Mouse (Mus musculus): Measurements from ENCODE around the gene Car5a. TPM values are rescaled to one million over a fixed set of nuclear protein-coding genes. Genes with fewer than 3 reads are reported as not detected.

The Car5a gene
- polyA plus RNA-seq, 1 experiment = not detected

DNA sequence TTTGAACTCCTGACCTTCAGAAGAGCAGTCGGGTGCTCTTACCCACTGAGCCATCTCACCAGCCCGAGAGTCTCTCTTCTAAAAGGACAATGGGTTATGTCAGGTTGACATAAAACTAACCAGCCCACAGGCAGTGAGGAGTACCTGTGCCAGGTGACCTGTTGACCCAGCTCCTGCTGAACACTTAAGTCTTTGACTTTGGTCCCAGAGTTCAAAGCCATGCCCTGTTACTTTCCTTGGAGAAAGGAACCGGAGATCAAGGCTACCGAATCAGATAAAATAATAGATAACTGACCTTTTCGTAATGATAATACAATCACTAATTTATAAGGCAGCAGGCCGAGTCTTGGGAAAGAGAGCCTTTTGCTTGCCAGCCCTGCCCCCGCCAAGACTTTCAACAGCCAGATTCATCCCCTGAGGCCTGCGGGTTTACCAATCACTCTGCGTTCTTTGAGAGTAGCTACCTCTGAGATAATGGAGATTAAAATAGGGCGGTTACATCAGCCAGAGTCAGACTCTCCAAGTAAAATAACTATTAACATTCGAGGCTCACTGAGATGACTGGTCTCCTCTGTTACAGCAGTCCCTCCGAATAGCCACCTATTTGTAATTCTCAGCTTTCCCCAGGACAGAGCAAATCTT, 12.6 kb downstream of the Car5a start:
- no peak for DNase-seq
- 93% methylated on average over 12 of the region's 12 CpGs for WGBS
- Histone ChIP-seq H3K4me3 (ENCODE audit: control insufficient read depth, insufficient read depth, low read length) (no peak overlapping the region), H3K27me3 (ENCODE audit: control insufficient read depth, insufficient read depth, low read length) (no peaks in the 10 kb centered on the region), H3K4me1 (replicated peaks; ENCODE audit: control insufficient read depth, insufficient read depth, low read length) (no peaks in the 10 kb centered on the region; the same call in 1 of the 2 replicates), H3K27ac (ENCODE audit: control insufficient read depth, insufficient read depth, low read length) (0 out of 2 replicates have a peak overlapping the region, but pooled peaks have one; percentile 26), H3K36me3 (ENCODE audit: control insufficient read depth, insufficient read depth, low read length) (no peaks in the 10 kb centered on the region)
- TF ChIP-seq CTCF (IDR thresholded peaks at IDR 0.05; ENCODE audit: borderline replicate concordance, control insufficient read depth, extremely low read depth, insufficient read depth, low read length, poor library complexity) (no peak), POLR2A (IDR thresholded peaks at IDR 0.05; ENCODE audit: control insufficient read depth, extremely low read depth, insufficient read depth, low read length, poor library complexity) (no peak)

DNA sequence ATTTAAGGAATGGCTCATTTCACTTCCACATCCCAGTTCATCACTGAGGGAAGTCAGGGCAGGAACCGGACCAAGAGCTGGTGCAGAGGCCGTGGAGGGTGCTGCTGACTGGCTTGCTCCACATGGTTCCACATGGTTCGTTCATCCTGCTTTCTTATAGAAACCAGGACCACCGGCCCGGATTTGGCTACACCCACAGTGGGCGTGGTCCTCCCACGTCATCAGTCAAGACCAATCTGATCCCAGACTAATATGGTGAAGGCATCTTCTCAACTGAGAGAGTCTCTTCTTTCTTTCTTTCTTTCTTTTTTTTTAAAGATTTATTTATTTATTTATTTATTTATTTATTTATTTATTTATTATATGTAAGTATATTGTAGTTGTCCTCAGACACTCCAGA, 13.1 kb downstream of the Car5a start:
- 88% methylated on average over 7 of the region's 7 CpGs for WGBS
- DNase-seq = no peak
- no peaks in the 10 kb centered on the region; the same call in 1 of the 2 replicates for H3K4me1 ChIP-seq (replicated peaks; ENCODE audit: control insufficient read depth, insufficient read depth, low read length)

GRCm38 (mm10) chr8:121930047-121930446, 14.7 kb downstream of the Car5a start:
- no peaks in the 10 kb centered on the region for H3K27me3 ChIP-seq (ENCODE audit: control insufficient read depth, insufficient read depth, low read length)
- no peaks in the 10 kb centered on the region for H3K36me3 ChIP-seq (ENCODE audit: control insufficient read depth, insufficient read depth, low read length)
- no peaks in the 10 kb centered on the region; the same call in 1 of the 2 replicates for H3K4me1 ChIP-seq (replicated peaks; ENCODE audit: control insufficient read depth, insufficient read depth, low read length)
- TF ChIP-seq POLR2A (IDR thresholded peaks at IDR 0.05; ENCODE audit: control insufficient read depth, extremely low read depth, insufficient read depth, low read length, poor library complexity) (no peak), CTCF (IDR thresholded peaks at IDR 0.05; ENCODE audit: borderline replicate concordance, control insufficient read depth, extremely low read depth, insufficient read depth, low read length, poor library complexity) (no peak)
- 85% methylated on average over 4 of the region's 4 CpGs for WGBS
- DNase-seq = no peak
- H3K27ac ChIP-seq (ENCODE audit: control insufficient read depth, insufficient read depth, low read length) = no peak overlapping the region
- H3K4me3 ChIP-seq (ENCODE audit: control insufficient read depth, insufficient read depth, low read length) = no peak overlapping the region

More for the DNA sequence above, 13.1 kb downstream of the Car5a start:
- Histone ChIP-seq H3K27me3 (ENCODE audit: control insufficient read depth, insufficient read depth, low read length) (no peaks in the 10 kb centered on the region), H3K4me3 (ENCODE audit: control insufficient read depth, insufficient read depth, low read length) (no peak overlapping the region), H3K27ac (ENCODE audit: control insufficient read depth, insufficient read depth, low read length) (no peak overlapping the region), H3K36me3 (ENCODE audit: control insufficient read depth, insufficient read depth, low read length) (no peaks in the 10 kb centered on the region)
- TF ChIP-seq POLR2A (IDR thresholded peaks at IDR 0.05; ENCODE audit: control insufficient read depth, extremely low read depth, insufficient read depth, low read length, poor library complexity) = no peak
- TF ChIP-seq CTCF (IDR thresholded peaks at IDR 0.05; ENCODE audit: borderline replicate concordance, control insufficient read depth, extremely low read depth, insufficient read depth, low read length, poor library complexity) = no peak

- Histone ChIP-seq H3K4me3 (ENCODE audit: control insufficient read depth, insufficient read depth, low read length) (no peak overlapping the region), H3K4me1 (replicated peaks; ENCODE audit: control insufficient read depth, insufficient read depth, low read length) (no peaks in the 10 kb centered on the region; the same call in 1 of the 2 replicates), H3K27me3 (ENCODE audit: control insufficient read depth, insufficient read depth, low read length) (no peaks in the 10 kb centered on the region), H3K27ac (ENCODE audit: control insufficient read depth, insufficient read depth, low read length) (no peak overlapping the region), H3K36me3 (ENCODE audit: control insufficient read depth, insufficient read depth, low read length) (no peaks in the 10 kb centered on the region)
- 32% methylated on average over 8 of the region's 8 CpGs for WGBS
- peak; percentile 59 for DNase-seq
- TF ChIP-seq POLR2A (IDR thresholded peaks at IDR 0.05; ENCODE audit: control insufficient read depth, extremely low read depth, insufficient read depth, low read length, poor library complexity) (no peak), CTCF (IDR thresholded peaks at IDR 0.05; ENCODE audit: borderline replicate concordance, control insufficient read depth, extremely low read depth, insufficient read depth, low read length, poor library complexity) (0 out of 2 replicates have a peak, but pooled peaks have one; percentile 25)
These were observed 17.4 kb downstream of the Car5a start for GRCm38 (mm10) chr8:121927316-121927715.

- Histone ChIP-seq H3K27me3 (ENCODE audit: control insufficient read depth, insufficient read depth, low read length) (no peaks in the 10 kb centered on the region), H3K4me1 (replicated peaks; ENCODE audit: control insufficient read depth, insufficient read depth, low read length) (no peaks in the 10 kb centered on the region; the same call in 1 of the 2 replicates), H3K4me3 (ENCODE audit: control insufficient read depth, insufficient read depth, low read length) (no peak overlapping the region), H3K36me3 (ENCODE audit: control insufficient read depth, insufficient read depth, low read length) (no peaks in the 10 kb centered on the region), H3K27ac (ENCODE audit: control insufficient read depth, insufficient read depth, low read length) (no peak overlapping the region)
- 67% methylated on average over 8 of the region's 8 CpGs for WGBS
- TF ChIP-seq CTCF (IDR thresholded peaks at IDR 0.05; ENCODE audit: borderline replicate concordance, control insufficient read depth, extremely low read depth, insufficient read depth, low read length, poor library complexity) (no peak), POLR2A (IDR thresholded peaks at IDR 0.05; ENCODE audit: control insufficient read depth, extremely low read depth, insufficient read depth, low read length, poor library complexity) (no peak)
- DNase-seq = no peak
These were observed 18.4 kb downstream of the Car5a start for GRCm38 (mm10) chr8:121926266-121926665.

GRCm38 (mm10) chr8:121925624-121926023, 19.1 kb downstream of the Car5a start:
- Histone ChIP-seq H3K27ac (ENCODE audit: control insufficient read depth, insufficient read depth, low read length) (no peak overlapping the region), H3K4me1 (replicated peaks; ENCODE audit: control insufficient read depth, insufficient read depth, low read length) (no peaks in the 10 kb centered on the region; the same call in 1 of the 2 replicates), H3K4me3 (ENCODE audit: control insufficient read depth, insufficient read depth, low read length) (no peak overlapping the region), H3K27me3 (ENCODE audit: control insufficient read depth, insufficient read depth, low read length) (no peaks in the 10 kb centered on the region), H3K36me3 (ENCODE audit: control insufficient read depth, insufficient read depth, low read length) (no peaks in the 10 kb centered on the region)
- TF ChIP-seq POLR2A (IDR thresholded peaks at IDR 0.05; ENCODE audit: control insufficient read depth, extremely low read depth, insufficient read depth, low read length, poor library complexity) (no peak), CTCF (IDR thresholded peaks at IDR 0.05; ENCODE audit: borderline replicate concordance, control insufficient read depth, extremely low read depth, insufficient read depth, low read length, poor library complexity) (peak; percentile 55; the same call in 1 of the 2 replicates)
- WGBS = 31% methylated on average over 10 of the region's 10 CpGs
- DNase-seq = peak; percentile 75
